Mouse (Mus musculus): ENCODE data around the gene Rps6ka3.

Gene Rps6ka3

DNA sequence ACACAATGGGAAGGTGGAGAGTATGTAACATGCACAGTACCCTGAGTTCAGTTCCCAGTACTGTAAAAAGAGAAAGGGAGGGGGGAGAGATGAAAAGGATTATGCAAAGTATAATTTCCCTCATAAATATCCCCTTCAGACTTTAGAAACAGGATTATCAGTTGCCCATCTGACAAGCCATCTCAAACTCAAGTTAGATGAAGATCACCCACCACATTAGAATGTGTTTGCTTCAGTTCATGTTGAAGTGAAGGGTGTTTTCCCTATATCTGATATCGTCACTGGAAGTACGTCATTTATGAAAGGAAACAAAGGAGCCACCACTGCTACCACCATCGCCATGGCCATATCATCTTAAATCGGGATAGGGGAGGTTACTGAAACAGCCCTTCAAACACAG lies at the start of gene Rps6ka3:
TSS of gene Rps6ka3 (plus strand) at position 301 of the 400 bp plus-strand sequence.
- no peak for DNase-seq (ENCODE audit: low spot score in 2 of 2)

GRCm38 (mm10) chrX:159169200-159169599 lies 40.9 kb upstream of the Rps6ka3 start:
- no peak for DNase-seq (ENCODE audit: low spot score in 2 of 2)

- no peak for DNase-seq (ENCODE audit: low spot score in 2 of 2)
Measured at GRCm38 (mm10) chrX:159171579-159171978, 38.5 kb upstream of the Rps6ka3 start.

GRCm38 (mm10) chrX:159191581-159191980 lies 18.5 kb upstream of the Rps6ka3 start:
- DNase-seq (ENCODE audit: low spot score in 2 of 2): no peak

- DNase-seq (ENCODE audit: low spot score in 2 of 2): no peak
Measured at GRCm38 (mm10) chrX:159199495-159199894, 10.6 kb upstream of the Rps6ka3 start.

DNA sequence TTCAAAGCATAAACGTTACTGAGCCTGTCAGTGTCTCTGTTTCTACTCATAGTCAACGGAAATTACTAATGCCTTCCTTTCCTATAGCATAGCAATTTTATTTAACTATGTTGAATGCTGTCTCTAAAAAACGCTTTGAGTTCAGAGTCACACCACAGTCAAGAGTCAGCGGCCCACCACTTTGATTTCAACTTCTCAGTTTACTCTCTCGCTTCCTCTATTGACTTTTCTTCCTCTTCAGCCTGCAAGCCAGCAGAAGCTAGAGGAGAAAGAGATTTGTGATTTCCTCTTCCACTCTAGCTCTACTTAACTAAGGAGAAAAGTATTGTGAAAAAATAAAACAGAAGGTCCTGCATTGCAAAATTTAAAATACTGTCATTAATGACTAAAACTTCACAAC lies 10.0 kb upstream of the Rps6ka3 start:
- no peak for DNase-seq (ENCODE audit: low spot score in 2 of 2)

- DNase-seq (ENCODE audit: low spot score in 2 of 2): no peak
Measured at GRCm38 (mm10) chrX:159210892-159211583, 931 bp downstream of the Rps6ka3 start.

DNA sequence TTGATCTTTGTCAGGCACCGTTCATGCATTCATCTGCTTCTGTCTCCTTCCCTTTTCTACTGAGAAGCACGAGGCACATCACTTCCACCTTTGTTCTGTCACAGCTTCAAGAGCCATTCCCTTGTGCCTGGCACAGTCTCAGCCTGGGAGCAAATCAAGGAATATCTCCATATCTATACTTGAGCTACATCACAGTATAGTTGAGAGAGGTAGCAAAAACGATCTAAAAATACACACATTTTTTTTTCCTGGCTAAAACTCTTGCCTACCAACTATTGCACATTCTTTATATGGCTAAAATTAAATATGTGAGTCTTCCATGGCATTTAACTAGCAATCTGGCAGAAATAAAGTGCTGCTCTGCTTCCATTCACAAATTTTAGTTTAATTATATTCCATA lies 5.1 kb downstream of the Rps6ka3 start:
- peak; percentile 25 to 29 for DNase-seq (ENCODE audit: low spot score in 2 of 2)

DNA sequence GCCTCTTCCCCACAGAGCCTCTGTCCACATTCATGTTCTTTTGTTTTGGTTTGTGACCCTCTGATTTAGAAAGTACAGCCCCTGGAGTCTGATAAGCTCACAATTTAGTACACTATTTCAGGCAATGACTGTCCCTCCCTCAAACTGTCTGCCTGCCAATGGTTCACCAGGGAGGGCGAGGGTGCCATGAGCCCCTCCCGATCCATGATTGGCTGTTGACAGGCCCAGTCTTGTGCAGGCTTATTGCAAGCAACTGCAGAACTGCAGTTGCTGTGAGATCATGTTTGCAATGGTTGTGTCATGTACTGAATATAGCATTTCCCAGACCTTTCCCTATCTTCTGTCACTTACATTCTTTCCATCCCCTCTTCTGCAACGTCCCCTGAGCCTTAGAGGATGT lies 12.4 kb downstream of the Rps6ka3 start:
- no peak for DNase-seq (ENCODE audit: low spot score in 2 of 2)

DNA sequence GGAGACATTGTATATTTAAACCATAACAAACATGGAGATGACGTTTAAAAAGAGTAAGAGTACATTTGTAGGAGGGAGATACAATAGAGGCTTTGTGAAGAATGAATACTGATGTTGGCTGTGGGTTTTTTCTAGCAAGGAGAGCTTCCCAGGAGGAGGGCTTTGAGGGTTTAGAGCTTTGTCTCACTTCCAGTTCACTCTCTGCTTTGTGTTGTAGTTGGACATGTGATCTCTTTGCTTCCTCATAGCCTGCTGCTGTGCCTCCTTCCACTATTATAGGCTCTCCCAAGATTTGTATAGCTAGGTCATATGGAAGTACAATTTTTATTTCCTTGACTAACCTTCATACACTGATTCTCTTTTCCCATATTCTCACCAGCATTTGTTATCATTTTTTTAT lies 27.2 kb downstream of the Rps6ka3 start:
- DNase-seq (ENCODE audit: low spot score in 2 of 2): no peak

- DNase-seq (ENCODE audit: low spot score in 2 of 2): peak; percentile 30 to 37
Measured at GRCm38 (mm10) chrX:159254001-159254884, 44.1 kb downstream of the Rps6ka3 start.

GRCm38 (mm10) chrX:159255123-159255978 lies 45.2 kb downstream of the Rps6ka3 start:
- peak; percentile 88 to 90 for DNase-seq (ENCODE audit: low spot score in 2 of 2)

DNA sequence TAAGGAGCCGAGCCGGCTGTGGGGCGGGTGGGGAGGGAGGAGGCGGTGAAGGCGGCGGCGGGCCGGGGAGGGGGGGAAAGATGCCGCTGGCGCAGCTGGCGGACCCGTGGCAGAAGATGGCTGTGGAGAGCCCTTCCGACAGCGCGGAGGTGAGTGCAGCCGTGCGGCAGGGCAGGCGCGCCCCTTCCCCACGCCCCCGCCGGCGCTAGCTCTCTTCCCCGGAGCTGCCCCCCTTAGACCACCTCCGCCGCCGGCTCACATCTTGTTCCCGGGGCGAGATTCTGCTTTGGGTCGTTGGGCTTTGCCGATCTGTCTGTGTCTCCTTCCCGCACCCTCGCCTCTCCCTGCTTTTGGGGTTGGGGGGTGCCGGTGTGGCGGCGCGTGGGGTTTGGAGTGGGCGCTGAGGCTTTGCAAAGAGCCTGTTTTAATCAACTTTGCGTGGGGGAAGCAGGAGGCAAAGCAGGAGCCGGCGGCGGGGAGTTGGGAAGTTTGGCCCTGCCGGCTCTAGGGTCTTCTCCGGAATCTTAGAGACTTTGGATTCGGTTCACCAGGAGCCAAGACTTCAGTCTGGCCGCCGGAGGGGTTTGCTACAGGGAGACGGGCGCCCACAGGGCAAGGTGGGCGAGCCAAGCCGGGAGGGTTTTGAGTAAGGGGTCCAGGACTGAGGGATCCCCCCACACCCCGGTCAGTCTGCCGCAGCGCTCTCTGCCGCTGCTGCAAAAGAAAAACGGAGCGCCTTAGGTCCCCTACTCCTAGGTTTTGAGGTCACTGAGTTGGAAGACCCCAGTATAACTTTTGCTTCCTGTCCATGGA lies 46.1 kb downstream of the Rps6ka3 start:
- DNase-seq (ENCODE audit: low spot score in 2 of 2): peak; percentile 27 to 38

GRCm38 (mm10) chrX:159256921-159257421 lies 46.9 kb downstream of the Rps6ka3 start:
- peak; percentile 28 to 33 for DNase-seq (ENCODE audit: low spot score in 2 of 2)

- no peak for DNase-seq (ENCODE audit: low spot score in 2 of 2)
Measured at GRCm38 (mm10) chrX:159264681-159265080, 54.6 kb downstream of the Rps6ka3 start.

DNA sequence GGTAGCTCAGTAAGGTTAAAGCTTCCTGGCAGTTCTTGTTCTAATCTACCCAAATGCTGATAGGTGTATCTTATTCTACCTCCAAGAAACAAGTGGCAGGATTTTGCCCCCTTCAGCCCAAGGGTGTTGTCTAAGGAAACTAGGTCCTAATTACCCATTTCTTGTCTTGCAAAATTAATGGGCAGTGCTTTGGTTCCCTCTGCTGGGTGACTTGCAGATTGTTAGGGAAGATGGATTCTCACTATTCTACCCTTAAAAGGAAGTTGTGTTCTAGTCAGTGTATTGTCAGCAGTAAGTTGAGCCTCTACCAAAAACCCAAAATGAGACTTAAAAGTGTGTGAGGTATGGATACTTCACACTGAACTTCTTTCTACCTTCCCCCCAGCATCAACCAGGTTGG lies 59.0 kb downstream of the Rps6ka3 start:
- peak; percentile 22 to 35 for DNase-seq (ENCODE audit: low spot score in 2 of 2)

- no peak for DNase-seq (ENCODE audit: low spot score in 2 of 2)
Measured at GRCm38 (mm10) chrX:159286765-159287164, 76.7 kb downstream of the Rps6ka3 start.

DNA sequence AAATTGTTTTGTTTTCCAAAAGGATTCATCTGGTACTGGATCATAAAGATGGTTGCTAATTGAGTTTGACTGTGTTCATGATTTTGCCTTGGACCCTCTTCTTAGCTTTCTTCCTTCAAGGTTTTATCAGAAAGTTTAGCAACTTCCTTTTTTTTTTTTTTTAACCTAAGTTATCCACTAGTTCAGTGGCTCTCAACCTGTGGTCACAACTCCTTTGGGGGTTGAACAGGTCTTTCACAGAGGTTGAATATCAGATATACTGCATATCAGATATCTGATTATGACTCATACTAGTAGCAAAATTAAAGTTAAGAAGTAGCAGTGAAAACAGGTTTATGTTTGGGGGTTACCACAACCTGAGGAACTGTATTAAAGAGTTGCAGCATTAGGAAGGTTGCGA lies 85.8 kb downstream of the Rps6ka3 start:
- DNase-seq (ENCODE audit: low spot score in 2 of 2): no peak

- no peak for DNase-seq (ENCODE audit: low spot score in 2 of 2)
Measured at GRCm38 (mm10) chrX:159302349-159303311, 92.5 kb downstream of the Rps6ka3 start.

- DNase-seq (ENCODE audit: low spot score in 2 of 2): no peak
Measured at GRCm38 (mm10) chrX:159315293-159315692, 105.2 kb downstream of the Rps6ka3 start.
